Mouse (Mus musculus): ENCODE data around the gene Ntf5.

Gene Ntf5

GRCm38 (mm10) chr7:45435038-45435437 is 21.5 kb downstream of the Ntf5 start:
- no peak for DNase-seq (ENCODE audit: low spot score)

- DNase-seq (ENCODE audit: low spot score) = no peak
Measured at GRCm38 (mm10) chr7:45436444-45436843, 22.9 kb downstream of the Ntf5 start.

- DNase-seq (ENCODE audit: low spot score) = no peak
Measured at GRCm38 (mm10) chr7:45437046-45437445, 23.6 kb downstream of the Ntf5 start.

GRCm38 (mm10) chr7:45437521-45438276 is 24.2 kb downstream of the Ntf5 start, which contains the start of gene Ruvbl2:
TSS of gene Ruvbl2 (minus strand) at chr7:45438096.
- DNase-seq (ENCODE audit: low spot score) = no peak

GRCm38 (mm10) chr7:45443526-45444420 is 30.3 kb downstream of the Ntf5 start:
- peak; percentile 56 for DNase-seq (ENCODE audit: low spot score)

GRCm38 (mm10) chr7:45446589-45446988 is 33.1 kb downstream of the Ntf5 start:
- no peak for DNase-seq (ENCODE audit: low spot score)

GRCm38 (mm10) chr7:45447325-45447990 is 34.0 kb downstream of the Ntf5 start:
- DNase-seq (ENCODE audit: low spot score) = peak; percentile 66

GRCm38 (mm10) chr7:45449974-45450373 is 36.5 kb downstream of the Ntf5 start:
- DNase-seq (ENCODE audit: low spot score) = no peak

- DNase-seq (ENCODE audit: low spot score) = peak; percentile 69
Measured at GRCm38 (mm10) chr7:45451344-45451982, 38.0 kb downstream of the Ntf5 start.

- DNase-seq (ENCODE audit: low spot score) = no peak
Measured at GRCm38 (mm10) chr7:45454971-45455370, 41.5 kb downstream of the Ntf5 start.

GRCm38 (mm10) chr7:45455932-45456696 is 42.6 kb downstream of the Ntf5 start:
- peak; percentile 62 for DNase-seq (ENCODE audit: low spot score)

- no peak for DNase-seq (ENCODE audit: low spot score)
Measured at GRCm38 (mm10) chr7:45456721-45457203, 43.3 kb downstream of the Ntf5 start.

- DNase-seq (ENCODE audit: low spot score) = peak; percentile 91
Measured at GRCm38 (mm10) chr7:45457204-45458060, 43.9 kb downstream of the Ntf5 start.

- peak; percentile 87 for DNase-seq (ENCODE audit: low spot score)
Measured at GRCm38 (mm10) chr7:45458748-45459563, 45.5 kb downstream of the Ntf5 start.

- DNase-seq (ENCODE audit: low spot score) = peak; percentile 99
Measured at GRCm38 (mm10) chr7:45459564-45460140, 46.2 kb downstream of the Ntf5 start, which contains the start of gene Ftl1. TSS of gene Ftl1 (minus strand) at chr7:45459884.

GRCm38 (mm10) chr7:45460377-45460776 is 46.9 kb downstream of the Ntf5 start:
- DNase-seq (ENCODE audit: low spot score) = no peak

- peak; percentile 93 for DNase-seq (ENCODE audit: low spot score)
Measured at GRCm38 (mm10) chr7:45460860-45461314, 47.4 kb downstream of the Ntf5 start.

GRCm38 (mm10) chr7:45461326-45461725 is 47.8 kb downstream of the Ntf5 start:
- DNase-seq (ENCODE audit: low spot score) = no peak

Data from yolk sac, embryonic 10.5 days (tissue).